Mouse (Mus musculus) kidney, postnatal 25 days (tissue): ENCODE measurements at regions not wholly inside any gene's neighbourhood (a gene's known extent, or its start where the extent isn't known, plus 50 kb on each side); places are given as distances from the start of the nearest gene placed in this dataset.

Experiments used
- DNase-seq, 2 experiments: peaks; one replicate each; pipeline ENCODE4 v3.0.0; 2021; ENCODE audit warnings: mixed read lengths in 2 of 2

DNA sequence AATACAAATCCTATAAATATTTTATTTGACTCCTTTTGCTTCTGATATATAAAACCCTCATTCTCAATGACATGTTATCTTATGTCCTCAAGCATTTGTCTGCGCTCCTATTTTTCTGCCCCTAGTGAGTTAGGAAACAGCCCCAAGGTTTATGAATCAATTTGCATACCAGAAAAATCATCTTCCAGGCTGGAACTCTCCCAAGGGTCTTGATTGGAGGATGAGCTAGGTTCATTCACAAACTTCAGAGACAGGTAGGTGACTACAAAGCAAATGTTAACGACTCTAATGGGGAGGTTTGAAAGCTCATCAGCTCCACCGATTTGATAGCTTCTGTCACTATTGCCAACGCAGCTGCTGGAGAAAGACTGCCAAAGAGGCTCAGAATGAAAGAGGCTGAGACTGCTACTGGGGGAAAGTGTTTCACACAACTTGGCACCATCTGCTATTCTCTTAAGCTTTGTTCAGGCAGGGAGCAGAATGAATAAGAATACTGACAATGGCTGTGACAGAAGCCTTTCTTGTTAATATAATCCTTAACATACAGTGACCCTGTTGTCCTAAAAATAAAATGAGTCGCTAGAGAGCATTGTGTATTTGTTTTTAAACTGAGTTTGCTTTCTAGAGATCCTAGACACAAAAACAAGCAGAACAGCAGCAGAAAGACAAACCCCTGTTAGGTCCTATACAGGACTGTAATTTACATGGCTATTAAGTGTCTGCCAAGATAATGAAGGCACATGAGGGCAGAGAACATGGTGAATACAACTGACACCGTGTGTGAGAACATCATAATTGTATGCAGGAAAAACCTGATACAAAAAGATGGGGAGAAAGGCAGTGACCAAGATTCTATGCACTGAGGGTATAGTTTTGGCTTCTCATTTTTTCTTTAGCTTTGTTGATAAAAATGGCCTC, 843.4 kb downstream of the Cdh8 start:
- no peak for DNase-seq

GRCm38 (mm10) chr8:98566661-98567060, 849.6 kb downstream of the Cdh8 start:
- no peak for DNase-seq

DNA sequence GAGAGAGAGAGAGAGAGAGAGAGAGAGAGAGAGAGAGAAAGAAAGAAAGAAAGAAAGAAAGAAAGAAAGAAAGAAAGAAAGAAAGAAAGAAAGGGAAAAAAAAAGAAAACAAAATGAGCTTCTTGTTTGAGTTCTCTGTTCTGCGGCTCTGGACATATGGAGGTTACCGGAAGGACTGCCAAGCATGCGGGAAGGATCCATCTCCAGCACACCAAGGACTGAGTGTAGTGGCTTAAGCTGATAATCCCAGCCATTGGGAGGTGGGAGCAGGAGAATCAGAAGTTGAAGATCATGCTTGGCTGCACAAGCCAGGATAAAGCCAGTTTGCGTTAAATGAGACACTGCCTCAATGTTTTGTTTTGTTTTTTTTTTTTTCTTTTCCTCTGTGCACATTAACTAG, 897.8 kb downstream of the Cdh8 start:
- no peak for DNase-seq

GRCm38 (mm10) chr8:98515246-98515645, 901.0 kb downstream of the Cdh8 start:
- DNase-seq, result no peak

GRCm38 (mm10) chr8:98496793-98497192, 919.5 kb downstream of the Cdh8 start:
- no peak for DNase-seq

GRCm38 (mm10) chr8:98463375-98464030, 952.8 kb downstream of the Cdh8 start:
- DNase-seq, result no peak

- no peak for DNase-seq
These were observed 960.7 kb downstream of the Cdh8 start for GRCm38 (mm10) chr8:98455539-98455938.
